Mouse (Mus musculus) midbrain, postnatal 0 days (tissue): ENCODE measurements at regions not wholly inside any gene's neighbourhood (a gene's known extent, or its start where the extent isn't known, plus 50 kb on each side); places are given as distances from the start of the nearest gene placed in this dataset.

ENCODE experiments used
- ATAC-seq: fragments of 200-750 bp; cut with Nextera tagmentation; 2 replicates; pipeline ENCODE4 v1.8.0; 2017; ENCODE audit warnings: moderate number of reproducible peaks, mild to moderate bottlenecking, moderate TSS enrichment, moderate library complexity; ENCODE audit not compliant: low FRiP score
- DNase-seq: peaks from one replicate; pipeline ENCODE4 v3.0.0-alpha.2; 2015; ENCODE audit warnings: low spot score
- H3K27ac ChIP-seq: fragments of 300-500 bp; sonication (generic); 2 replicates; pipeline ENCODE4 v1.5.1; 2014; ENCODE audit warnings: low read depth, mild to moderate bottlenecking, low read length, mixed read lengths
- H3K27me3 ChIP-seq: fragments of 300-500 bp; sonication (generic); 2 replicates; pipeline ENCODE4 v1.6.1; 2014; ENCODE audit warnings: low read length, control low read depth, mixed read lengths; ENCODE audit not compliant: insufficient read depth
- H3K36me3 ChIP-seq: fragments of 300-500 bp; sonication (generic); 2 replicates; pipeline ENCODE4 v1.6.1; 2014; ENCODE audit warnings: low read length, control low read depth, mixed read lengths; ENCODE audit not compliant: insufficient read depth
- H3K4me1 ChIP-seq: fragments of 300-500 bp; sonication (generic); 2 replicates; pipeline ENCODE4 v1.6.1; 2014; ENCODE audit warnings: mild to moderate bottlenecking, control low read depth, antibody characterized with exemption, low read length, mixed read lengths; ENCODE audit not compliant: insufficient read depth
- H3K4me2 ChIP-seq: fragments of 300-500 bp; sonication (generic); 2 replicates; pipeline ENCODE4 v1.6.1; 2014; ENCODE audit warnings: low read depth, mild to moderate bottlenecking, low read length, mixed read lengths; ENCODE audit not compliant: poor library complexity, severe bottlenecking
- H3K4me3 ChIP-seq: fragments of 300-500 bp; sonication (generic); 2 replicates; pipeline ENCODE4 v1.5.1; 2014; ENCODE audit warnings: low read depth, mild to moderate bottlenecking, low read length, moderate library complexity
- H3K9ac ChIP-seq: fragments of 300-500 bp; sonication (generic); replicated peaks from 2 replicates; pipeline ENCODE4 v1.6.1; 2014; ENCODE audit warnings: mild to moderate bottlenecking, low read length, moderate library complexity, mixed read lengths; ENCODE audit not compliant: poor library complexity, severe bottlenecking
- H3K9me3 ChIP-seq: fragments of 300-500 bp; sonication (generic); 2 replicates; pipeline ENCODE4 v1.6.1; 2016; ENCODE audit warnings: low read length, control low read depth
- CTCF ChIP-seq: IDR thresholded peaks from 2 replicates; pipeline ENCODE4 v1.5.1; 2016; ENCODE audit warnings: antibody characterized with exemption, mild to moderate bottlenecking
- WGBS: fragments of 180-500 bp; shearing (Covaris S2); extraction: QIAGEN DNeasy Blood & Tissue Kit; methylation state at CpG from one replicate; pipeline ENCODE4 v1.1.7; 2014; 5-methylcytosine and 5-hydroxymethylcytosine counted together

DNA sequence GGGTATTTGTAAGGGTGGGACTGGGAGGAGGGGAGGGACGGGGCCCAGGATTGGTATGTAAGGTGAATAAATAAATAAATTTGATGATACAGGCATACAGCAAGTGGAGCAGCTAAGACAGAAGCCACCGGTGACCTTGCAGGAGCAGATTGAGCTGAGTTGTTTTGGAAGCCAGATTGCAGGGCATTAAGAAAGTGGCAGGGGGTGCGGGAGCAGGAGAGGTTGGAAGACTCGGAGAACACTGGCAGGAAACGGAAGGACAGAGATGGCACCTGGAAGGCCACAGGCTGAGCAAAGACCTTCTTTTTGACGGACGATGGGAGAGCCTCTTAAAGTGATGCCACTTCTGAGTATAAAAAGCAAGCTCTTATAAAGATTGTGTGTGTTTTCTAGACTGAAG, 94.3 kb downstream of the Ephb3 start:
- DNase-seq (no peak), ATAC-seq (no peak)
- H3K27me3 ChIP-seq: no peaks in the 10 kb centered on the region
- no peak overlapping the region for H3K27ac ChIP-seq
- no peaks in the 10 kb centered on the region for H3K36me3 ChIP-seq
- TF ChIP-seq CTCF: no peak
- H3K4me1 ChIP-seq: peaks cover 4% of the 10 kb centered on the region; the same call in 1 of the 2 replicates
- H3K9ac ChIP-seq: no peak overlapping the region
- no peaks in the 10 kb centered on the region for H3K9me3 ChIP-seq
- WGBS: 70% methylated on average over 7 of the region's 7 CpGs
- H3K4me3 ChIP-seq: no peak overlapping the region
- H3K4me2 ChIP-seq: no peak overlapping the region

DNA sequence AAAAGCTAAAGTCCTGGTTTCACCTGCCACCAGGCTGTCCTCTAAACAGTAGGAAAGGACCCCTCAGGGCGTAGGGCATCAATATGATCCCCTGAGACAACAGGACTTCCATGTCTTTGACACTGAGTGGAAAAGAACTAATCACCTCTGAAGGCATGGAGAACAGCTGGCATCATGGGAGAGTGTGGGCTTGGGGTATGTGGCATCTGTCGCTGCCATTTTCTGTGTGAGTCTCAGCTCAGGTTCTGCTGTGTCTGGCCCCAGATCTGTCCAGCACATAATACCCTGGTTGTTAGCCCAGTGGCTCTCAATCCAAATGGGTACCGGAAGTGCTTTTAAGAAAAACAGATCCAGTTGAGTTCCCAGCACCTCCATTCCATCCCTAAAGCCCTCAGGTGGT, 101.3 kb downstream of the Ephb3 start:
- no peak for TF ChIP-seq CTCF
- WGBS: 84% methylated on average over 3 of the region's 3 CpGs
- H3K4me3 ChIP-seq: no peak overlapping the region
- H3K4me1 ChIP-seq: peaks cover 3% of the 10 kb centered on the region; the same call in 1 of the 2 replicates
- DNase-seq: no peak
- ATAC-seq: no peak
- H3K27ac ChIP-seq: no peak overlapping the region
- no peak overlapping the region for H3K4me2 ChIP-seq
- H3K9me3 ChIP-seq: no peaks in the 10 kb centered on the region
- H3K27me3 ChIP-seq: no peaks in the 10 kb centered on the region
- no peak overlapping the region for H3K9ac ChIP-seq
- H3K36me3 ChIP-seq: no peaks in the 10 kb centered on the region

DNA sequence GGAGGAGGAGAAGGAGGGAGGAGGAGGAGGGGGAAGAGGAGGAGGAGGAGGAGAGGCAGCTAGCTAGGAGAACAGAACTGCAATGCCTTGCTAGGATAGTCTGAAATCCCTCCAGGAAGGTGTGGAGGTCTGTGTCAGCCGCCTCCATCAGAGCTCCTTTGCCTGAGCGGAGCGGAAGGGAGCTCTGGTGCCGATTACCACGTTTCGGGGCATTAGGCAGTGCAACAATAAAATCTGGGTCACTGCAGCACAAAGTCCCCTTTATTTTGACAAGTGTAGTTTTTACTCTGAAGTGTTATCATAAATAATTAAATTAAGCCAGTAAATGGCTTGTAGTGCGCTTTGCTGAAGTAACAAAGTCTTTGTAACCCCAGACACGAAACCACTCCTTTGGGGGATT, 104.0 kb downstream of the Ephb3 start:
- ATAC-seq (no peak), DNase-seq (no peak)
- 62% methylated on average over 8 of the region's 8 CpGs for WGBS
- Histone ChIP-seq H3K9ac (no peak overlapping the region), H3K4me1 (peaks cover 3% of the 10 kb centered on the region; the same call in 1 of the 2 replicates), H3K9me3 (no peaks in the 10 kb centered on the region), H3K36me3 (no peaks in the 10 kb centered on the region), H3K4me2 (no peak overlapping the region), H3K27me3 (no peaks in the 10 kb centered on the region), H3K4me3 (no peak overlapping the region), H3K27ac (no peak overlapping the region)
- no peak for TF ChIP-seq CTCF

DNA sequence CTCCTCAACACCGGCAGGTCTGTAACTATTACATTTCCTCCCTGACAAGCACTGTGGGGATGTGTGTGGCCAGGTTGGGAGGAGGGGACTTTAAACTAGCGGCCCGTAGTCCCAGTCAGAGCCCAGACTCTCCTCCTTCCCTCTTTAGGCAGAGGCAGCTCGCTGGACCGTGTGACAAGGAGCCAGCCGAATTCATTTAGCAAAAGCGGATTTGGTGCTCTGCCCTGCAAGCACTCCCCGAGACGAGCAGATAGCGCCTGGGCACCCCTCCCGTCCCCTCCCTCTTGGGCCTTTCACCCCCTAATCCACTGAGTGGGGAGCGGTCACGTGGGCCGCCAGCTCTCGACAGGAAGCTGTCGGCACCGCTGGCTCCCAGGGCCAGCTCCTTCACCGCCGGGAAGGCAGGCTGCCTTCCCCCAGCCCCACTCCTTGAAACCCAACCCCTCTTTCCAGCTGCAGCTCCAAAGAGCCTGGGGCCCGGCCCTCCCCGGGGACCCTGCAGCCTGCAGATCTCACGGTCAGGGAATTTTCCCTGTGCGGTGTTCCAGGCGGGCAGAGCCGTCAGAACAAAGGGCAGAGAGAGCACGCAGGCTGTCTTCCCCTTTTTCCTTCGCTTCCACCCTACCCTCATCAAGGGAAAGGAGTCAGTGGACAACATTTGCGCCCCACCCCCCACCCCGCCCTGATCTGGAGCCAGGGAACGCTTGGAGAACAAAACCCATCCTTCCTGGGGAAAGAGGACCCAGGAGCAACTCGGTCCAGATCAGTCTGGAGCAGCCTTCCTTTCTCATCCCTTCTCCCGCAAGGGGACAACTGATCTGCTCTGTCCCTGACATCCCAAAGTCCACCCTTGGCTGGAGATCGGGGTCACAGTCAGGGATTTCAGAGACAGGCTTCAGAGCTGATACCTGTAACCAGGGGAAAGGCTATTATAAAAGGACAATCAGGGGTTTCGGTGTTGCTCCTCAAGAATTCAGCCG, 106.4 kb downstream of the Ephb3 start:
- Histone ChIP-seq H3K36me3 (no peaks in the 10 kb centered on the region), H3K9ac (peak overlapping the region; percentile 65), H3K4me2 (peak overlapping the region; percentile 61), H3K27me3 (no peaks in the 10 kb centered on the region), H3K4me1 (peaks cover 3% of the 10 kb centered on the region; the same call in 1 of the 2 replicates), H3K4me3 (peak overlapping the region; percentile 36), H3K27ac (peak overlapping the region; percentile 77), H3K9me3 (no peaks in the 10 kb centered on the region)
- DNase-seq (peak; percentile 71), ATAC-seq (peak; percentile 85)
- TF ChIP-seq CTCF: no peak
- 3% methylated on average over 35 of the region's 35 CpGs for WGBS

DNA sequence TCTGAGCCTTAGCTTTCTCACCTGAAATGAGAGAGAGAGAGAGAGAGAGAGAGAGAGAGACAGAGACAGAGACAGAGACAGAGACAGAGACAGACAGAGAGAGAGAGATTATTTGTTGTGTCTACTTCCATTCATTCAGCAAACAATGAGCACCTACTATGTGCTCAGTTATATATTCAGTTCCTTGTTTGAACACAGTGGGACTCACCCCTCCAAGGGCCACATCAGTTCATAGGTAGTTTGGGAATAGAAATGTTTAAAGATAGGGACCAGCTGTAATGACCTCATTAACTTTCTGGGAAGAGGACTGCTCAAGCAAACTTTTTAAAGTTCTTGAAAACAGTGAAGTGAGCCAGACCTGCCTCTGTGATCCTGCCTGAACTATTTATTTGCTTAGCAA, 107.2 kb downstream of the Ephb3 start:
- no peaks in the 10 kb centered on the region for H3K27me3 ChIP-seq
- H3K36me3 ChIP-seq: no peaks in the 10 kb centered on the region
- H3K9me3 ChIP-seq: no peaks in the 10 kb centered on the region
- DNase-seq: no peak
- no peak overlapping the region for H3K4me3 ChIP-seq
- peaks cover 3% of the 10 kb centered on the region; the same call in 1 of the 2 replicates for H3K4me1 ChIP-seq
- no peak overlapping the region for H3K4me2 ChIP-seq
- ATAC-seq: no peak
- H3K27ac ChIP-seq: peak overlapping the region; percentile 77; the same call in 1 of the 2 replicates
- no peak overlapping the region for H3K9ac ChIP-seq
- no peak for TF ChIP-seq CTCF

DNA sequence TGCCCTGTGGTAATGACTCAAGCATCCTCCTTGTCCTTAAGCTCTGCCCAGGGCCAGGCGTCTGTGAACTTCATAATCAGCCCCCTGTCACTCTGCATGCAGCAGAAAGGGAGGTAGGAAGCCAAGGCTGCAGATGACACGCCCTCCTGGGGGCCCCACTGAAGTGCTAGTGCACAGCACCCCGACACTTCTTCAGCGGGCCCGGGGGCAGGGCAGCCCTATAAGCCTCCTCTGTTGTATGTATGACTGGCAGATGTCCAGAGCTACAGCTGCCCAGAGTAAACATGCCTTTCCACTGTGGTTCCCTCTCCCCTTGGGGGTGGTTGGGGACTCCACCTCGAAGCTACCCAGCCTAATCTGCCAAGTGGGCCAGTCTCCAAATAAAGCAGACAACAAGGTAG, 107.2 kb upstream of the Vps8 start:
- no peaks in the 10 kb centered on the region for H3K9me3 ChIP-seq
- no peak overlapping the region for H3K4me3 ChIP-seq
- H3K27ac ChIP-seq: no peak overlapping the region
- no peaks in the 10 kb centered on the region for H3K36me3 ChIP-seq
- no peaks in the 10 kb centered on the region for H3K4me1 ChIP-seq
- ATAC-seq (no peak), DNase-seq (peak; percentile 46)
- no peak overlapping the region for H3K9ac ChIP-seq
- no peaks in the 10 kb centered on the region for H3K27me3 ChIP-seq
- no peak overlapping the region for H3K4me2 ChIP-seq
- WGBS: 45% methylated on average over 6 of the region's 6 CpGs
- TF ChIP-seq CTCF: no peak
